Mouse (Mus musculus): ENCODE data around the gene Bmt2. TPM values are rescaled to one million over a fixed set of nuclear protein-coding genes. Genes with fewer than 3 reads are reported as not detected.

The Bmt2 gene
- total RNA-seq (2017): 7.3 and 10.6 TPM in 2 replicates

- peak; percentile 97 for ATAC-seq (replicated peaks; ENCODE audit: low read depth, poor library complexity, severe bottlenecking)
These were observed at the start of gene Bmt2 for GRCm38 (mm10) chr6:13677818-13678282. TSS of gene Bmt2 (minus strand) at chr6:13677966.

DNA sequence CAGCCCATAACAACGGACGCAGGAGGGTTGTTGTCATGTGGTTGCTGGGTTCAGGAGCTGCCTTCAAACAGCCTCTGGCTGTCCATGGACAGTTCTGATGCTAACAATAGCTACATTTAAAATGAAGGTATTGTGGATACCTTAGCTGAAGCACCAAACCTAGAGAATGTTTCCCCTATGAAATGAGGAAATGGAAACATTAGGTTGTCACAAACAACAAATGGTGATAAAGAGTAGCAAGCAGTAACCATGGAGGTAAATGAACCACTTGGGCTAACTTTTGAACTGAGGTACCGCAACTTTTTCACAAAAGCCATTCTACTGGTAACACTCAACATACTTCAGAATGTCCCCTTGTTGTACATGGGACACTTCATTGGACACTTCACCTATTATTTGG, 44.4 kb upstream of the Bmt2 start:
- ATAC-seq (replicated peaks; ENCODE audit: low read depth, poor library complexity, severe bottlenecking): no peak

GRCm38 (mm10) chr6:13714867-13715266, 37.1 kb upstream of the Bmt2 start:
- no peak for ATAC-seq (replicated peaks; ENCODE audit: low read depth, poor library complexity, severe bottlenecking)

- no peak for ATAC-seq (replicated peaks; ENCODE audit: low read depth, poor library complexity, severe bottlenecking)
These were observed 19.1 kb upstream of the Bmt2 start for GRCm38 (mm10) chr6:13696882-13697281.

- ATAC-seq (replicated peaks; ENCODE audit: low read depth, poor library complexity, severe bottlenecking): no peak
These were observed 17.5 kb upstream of the Bmt2 start for GRCm38 (mm10) chr6:13695103-13695845.

GRCm38 (mm10) chr6:13691657-13692294, 14.0 kb upstream of the Bmt2 start:
- peak; percentile 84 for ATAC-seq (replicated peaks; ENCODE audit: low read depth, poor library complexity, severe bottlenecking)

- ATAC-seq (replicated peaks; ENCODE audit: low read depth, poor library complexity, severe bottlenecking): peak; percentile 79
These were observed 12.6 kb upstream of the Bmt2 start for GRCm38 (mm10) chr6:13690398-13690797.

DNA sequence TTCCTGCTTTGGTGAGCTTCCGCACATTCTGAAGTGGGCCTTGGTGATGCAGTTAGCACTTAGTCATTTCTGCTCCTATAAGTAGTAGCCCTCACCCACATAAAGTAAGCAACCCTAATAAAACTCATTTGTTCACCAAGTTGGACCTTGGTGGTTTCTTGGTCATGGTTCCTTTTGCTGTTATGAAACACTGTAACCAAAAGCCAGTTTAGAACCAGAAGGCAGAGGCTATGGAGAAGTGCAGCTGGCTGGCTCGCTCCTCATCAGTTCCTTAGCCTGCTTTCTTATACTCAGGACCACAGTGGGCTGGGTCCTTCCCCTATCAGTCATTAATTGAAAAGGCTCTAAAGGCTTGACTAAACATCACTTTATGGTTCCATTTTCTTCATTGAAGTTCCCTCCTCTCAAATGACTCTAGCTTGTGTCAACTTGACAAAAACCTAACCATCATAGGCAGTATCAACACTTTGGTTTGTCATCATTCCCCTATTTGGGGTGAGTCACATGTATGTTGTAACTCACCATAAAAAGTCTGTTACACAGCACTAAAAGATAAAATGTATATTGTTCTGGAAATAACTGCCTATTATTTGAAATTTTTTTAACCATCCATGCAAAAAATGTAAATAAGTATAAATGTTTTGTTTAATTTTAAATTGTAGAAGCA, 6.3 kb upstream of the Bmt2 start:
- ATAC-seq (replicated peaks; ENCODE audit: low read depth, poor library complexity, severe bottlenecking): peak; percentile 75

- no peak for ATAC-seq (replicated peaks; ENCODE audit: low read depth, poor library complexity, severe bottlenecking)
These were observed 583 bp upstream of the Bmt2 start for GRCm38 (mm10) chr6:13678349-13678748.

DNA sequence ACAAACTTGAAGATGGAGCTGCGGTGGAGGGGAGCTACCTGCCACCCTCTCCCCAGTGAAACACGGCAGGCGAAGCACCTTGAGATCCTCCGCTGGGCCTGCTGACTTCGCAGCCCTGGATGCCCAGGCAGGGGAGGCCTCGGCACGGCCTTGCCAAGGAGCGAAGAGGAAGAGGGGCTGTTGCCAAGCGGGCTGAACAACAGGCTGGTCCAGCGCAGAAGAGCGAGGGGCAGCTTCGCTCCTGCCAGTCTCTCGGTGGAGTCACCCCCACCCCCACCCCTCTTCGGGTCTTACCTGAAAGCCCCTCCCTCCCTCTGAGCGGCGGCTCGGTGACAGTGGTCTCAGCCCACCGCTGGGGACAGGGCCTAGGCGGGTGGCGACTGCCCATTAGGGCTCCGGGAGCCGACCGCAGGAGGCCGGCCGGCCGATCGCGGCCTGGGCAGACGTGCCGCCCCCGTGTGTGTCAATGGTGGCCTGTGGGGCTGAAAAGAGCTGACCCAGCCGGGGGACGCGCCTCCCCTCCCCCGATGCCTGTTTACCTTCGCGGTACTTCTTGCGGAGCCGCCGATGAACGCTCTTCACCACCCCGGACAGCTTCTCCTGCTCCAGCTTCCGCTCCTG, 515 bp downstream of the Bmt2 start:
- ATAC-seq (replicated peaks; ENCODE audit: low read depth, poor library complexity, severe bottlenecking): peak; percentile 26

DNA sequence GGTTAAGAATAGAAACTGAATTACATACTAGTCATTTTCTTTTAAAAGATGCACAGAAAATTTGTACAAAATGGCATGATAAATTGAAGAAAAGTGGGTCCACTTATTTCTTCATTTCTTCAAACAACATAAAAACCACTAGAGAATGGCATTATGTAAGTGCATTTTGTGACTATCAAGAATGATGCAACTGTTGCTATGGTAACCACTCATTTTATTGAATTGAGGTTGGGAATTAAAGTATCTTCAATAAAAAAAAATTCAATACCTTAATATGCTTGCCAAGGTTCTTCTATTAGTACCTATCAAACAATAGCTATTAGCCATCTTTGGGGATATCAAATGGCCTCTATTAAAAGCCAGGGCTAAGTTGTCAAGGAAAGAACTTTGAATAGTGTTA, 1.6 kb downstream of the Bmt2 start:
- no peak for ATAC-seq (replicated peaks; ENCODE audit: low read depth, poor library complexity, severe bottlenecking)

- no peak for ATAC-seq (replicated peaks; ENCODE audit: low read depth, poor library complexity, severe bottlenecking)
These were observed 3.0 kb downstream of the Bmt2 start for GRCm38 (mm10) chr6:13674600-13675305.

DNA sequence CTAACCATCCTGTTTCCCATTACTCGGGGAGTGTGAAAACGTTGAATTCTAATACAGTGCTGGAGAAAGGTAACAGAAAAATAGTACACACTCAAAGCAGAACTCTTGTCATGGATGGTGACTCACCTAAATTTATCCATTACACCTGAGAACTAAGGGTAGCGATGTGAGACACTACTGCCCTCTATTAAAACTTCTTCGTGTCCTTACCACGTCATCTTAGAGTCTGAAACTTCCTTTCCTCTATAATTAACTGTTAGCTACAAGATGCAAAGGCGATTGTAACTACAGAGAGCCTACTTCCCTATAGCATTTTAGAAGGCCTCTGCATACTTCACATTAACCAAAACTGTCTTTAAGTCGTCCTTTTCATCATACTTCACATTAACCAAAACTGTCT, 12.1 kb downstream of the Bmt2 start:
- no peak for ATAC-seq (replicated peaks; ENCODE audit: low read depth, poor library complexity, severe bottlenecking)

DNA sequence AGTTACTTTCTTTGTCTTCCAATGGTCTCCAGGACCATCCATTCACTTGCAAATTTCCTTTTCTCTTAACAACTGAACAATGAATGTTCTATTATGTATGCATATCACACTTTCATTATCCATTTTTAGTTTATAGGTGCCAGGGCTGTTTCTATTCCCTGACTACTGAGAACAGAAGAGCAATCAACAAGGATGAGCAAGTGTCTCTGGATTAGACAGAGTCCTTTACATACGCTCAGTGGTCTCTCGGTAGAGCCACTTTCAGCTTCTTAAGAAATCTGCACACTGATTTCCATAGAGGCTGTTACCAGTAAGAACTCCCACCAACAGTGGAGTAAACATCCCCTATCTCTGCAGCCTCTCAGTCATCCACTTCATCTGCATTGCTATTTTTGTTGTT, 19.8 kb downstream of the Bmt2 start:
- ATAC-seq (replicated peaks; ENCODE audit: low read depth, poor library complexity, severe bottlenecking): no peak

DNA sequence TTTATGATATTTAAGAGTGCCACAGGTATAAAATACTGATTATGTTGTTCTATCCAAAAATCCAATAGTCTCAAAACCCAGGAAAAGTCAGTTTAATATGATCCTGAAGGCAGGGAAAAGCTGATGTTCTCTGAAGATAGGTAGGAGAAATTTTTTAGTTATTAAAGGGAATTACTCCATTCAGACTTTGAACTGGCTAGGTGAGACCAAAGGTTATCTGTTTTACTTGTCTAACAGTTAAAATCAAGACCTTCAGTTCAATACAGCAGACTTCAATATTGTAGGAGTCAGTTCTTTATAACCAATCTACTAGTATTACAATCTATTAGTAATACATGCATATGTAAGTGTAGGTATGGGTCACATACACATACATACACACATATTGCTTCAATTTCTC, 23.7 kb downstream of the Bmt2 start:
- ATAC-seq (replicated peaks; ENCODE audit: low read depth, poor library complexity, severe bottlenecking): no peak

DNA sequence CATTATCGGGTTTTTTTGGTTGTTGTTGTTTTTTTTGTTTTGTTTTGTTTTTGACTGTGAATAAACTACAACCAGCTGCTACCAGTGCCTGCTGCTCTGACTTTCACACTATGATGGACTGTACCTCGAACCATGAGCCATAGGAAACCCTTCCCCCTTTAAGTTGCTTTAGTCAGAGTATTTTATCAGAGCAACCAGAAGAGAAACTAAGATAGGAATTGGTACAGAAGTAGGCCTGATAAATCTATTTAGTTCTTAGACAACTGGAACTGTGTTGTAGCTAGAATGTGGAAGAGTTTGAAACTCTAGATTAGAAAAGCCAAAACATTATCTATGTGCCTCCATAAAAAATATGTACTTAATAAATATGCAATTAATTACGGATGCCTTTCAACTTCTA, 25.5 kb downstream of the Bmt2 start:
- no peak for ATAC-seq (replicated peaks; ENCODE audit: low read depth, poor library complexity, severe bottlenecking)

- no peak for ATAC-seq (replicated peaks; ENCODE audit: low read depth, poor library complexity, severe bottlenecking)
These were observed 26.9 kb downstream of the Bmt2 start for GRCm38 (mm10) chr6:13650854-13651253.

GRCm38 (mm10) chr6:13648305-13648704, 29.5 kb downstream of the Bmt2 start:
- no peak for ATAC-seq (replicated peaks; ENCODE audit: low read depth, poor library complexity, severe bottlenecking)

DNA sequence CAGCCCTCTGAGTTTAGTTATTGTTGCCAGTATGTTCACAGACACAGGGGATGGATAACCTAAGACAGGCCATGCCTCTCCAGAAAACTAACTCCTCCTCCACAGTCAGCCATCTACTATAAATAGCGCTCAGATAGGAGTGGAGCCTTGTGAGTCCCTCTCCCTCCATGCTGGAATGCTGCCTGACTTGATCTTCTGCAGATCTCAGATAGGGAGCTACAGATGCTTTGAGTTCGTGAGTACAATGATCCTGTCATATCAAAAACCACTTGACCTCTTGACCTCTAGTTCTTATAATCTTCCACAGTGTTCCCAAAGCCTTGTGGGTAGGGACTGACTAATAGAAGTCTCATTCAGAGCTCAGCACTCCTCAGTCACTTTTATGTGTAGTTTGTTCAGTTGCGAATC, 41.2 kb downstream of the Bmt2 start:
- no peak for ATAC-seq (replicated peaks; ENCODE audit: low read depth, poor library complexity, severe bottlenecking)

GRCm38 (mm10) chr6:13632571-13632970, 45.2 kb downstream of the Bmt2 start:
- no peak for ATAC-seq (replicated peaks; ENCODE audit: low read depth, poor library complexity, severe bottlenecking)

Measured in common myeloid progenitor, adult 5-6 weeks (primary cell).